Mouse (Mus musculus) lung, postnatal 10 days (tissue): ENCODE results near the gene Sema5b.

Experiments used
- DNase-seq: peaks from one replicate; pipeline ENCODE4 v3.0.0; 2021

Sema5b gene

GRCm38 (mm10) chr16:35648862-35649261, 107.9 kb downstream of the Sema5b start:
- DNase-seq = no peak

DNA sequence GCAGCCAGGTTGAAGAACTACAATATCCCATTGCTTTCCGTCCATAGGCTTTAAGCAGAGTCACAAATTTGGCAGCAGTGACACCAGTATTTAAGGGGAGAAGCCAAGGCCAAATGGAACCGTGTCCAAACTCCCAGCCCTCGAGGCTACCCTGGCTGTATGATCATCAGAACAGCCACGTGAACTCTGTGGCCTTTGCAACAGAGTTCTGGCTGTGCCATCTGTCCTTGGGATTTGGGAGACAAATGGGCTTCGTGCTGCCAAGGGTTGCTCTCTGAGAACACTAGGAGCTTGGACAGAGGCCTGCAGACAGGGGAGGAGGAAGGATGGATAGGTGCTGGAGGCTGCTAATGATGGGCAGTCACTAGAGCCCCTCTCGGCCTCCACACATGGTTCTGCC, 111.3 kb downstream of the Sema5b start:
- no peak for DNase-seq

DNA sequence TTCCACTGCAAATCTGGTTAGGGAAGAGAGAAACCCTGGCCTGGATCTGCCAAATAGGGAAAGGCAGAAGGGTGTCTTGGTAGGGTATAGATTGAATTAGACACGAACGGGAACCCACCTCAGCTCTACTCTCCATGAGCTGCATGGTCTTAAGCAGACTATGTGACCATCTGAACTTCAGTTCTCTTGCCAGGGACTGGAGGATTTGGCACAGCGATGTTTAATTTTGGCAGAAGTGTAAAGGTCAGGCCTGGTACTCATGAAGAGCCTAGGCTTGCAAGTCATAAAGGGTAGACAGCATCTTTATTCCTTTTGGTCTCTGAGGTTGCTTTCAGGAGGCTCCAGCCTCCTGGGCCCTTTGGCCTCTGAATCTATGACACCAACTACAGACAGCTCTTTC, 111.8 kb downstream of the Sema5b start:
- DNase-seq = no peak

DNA sequence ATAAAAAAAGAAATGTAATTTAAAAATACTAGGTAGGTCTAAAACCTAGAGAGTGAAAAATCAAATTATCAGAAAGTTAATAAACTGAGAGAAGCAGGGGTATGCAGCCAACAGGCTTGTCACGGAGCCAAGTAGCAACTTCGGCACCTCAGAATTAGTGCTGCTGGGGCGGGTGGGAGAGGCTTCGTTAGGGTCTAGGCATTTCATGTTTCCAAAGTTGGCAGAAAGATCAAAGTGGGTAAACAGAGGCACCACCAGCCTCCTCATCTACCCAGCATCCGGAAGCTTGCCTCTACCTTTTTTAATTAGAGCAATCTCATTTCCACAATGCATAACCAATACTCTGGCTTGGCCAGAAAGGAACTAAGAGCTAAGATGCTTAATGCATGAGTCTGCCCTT, 113.0 kb downstream of the Sema5b start:
- no peak for DNase-seq

- DNase-seq = no peak
These were observed 119.3 kb downstream of the Sema5b start for GRCm38 (mm10) chr16:35660222-35660621.

GRCm38 (mm10) chr16:35663831-35664414, 123.0 kb downstream of the Sema5b start:
- DNase-seq = no peak

DNA sequence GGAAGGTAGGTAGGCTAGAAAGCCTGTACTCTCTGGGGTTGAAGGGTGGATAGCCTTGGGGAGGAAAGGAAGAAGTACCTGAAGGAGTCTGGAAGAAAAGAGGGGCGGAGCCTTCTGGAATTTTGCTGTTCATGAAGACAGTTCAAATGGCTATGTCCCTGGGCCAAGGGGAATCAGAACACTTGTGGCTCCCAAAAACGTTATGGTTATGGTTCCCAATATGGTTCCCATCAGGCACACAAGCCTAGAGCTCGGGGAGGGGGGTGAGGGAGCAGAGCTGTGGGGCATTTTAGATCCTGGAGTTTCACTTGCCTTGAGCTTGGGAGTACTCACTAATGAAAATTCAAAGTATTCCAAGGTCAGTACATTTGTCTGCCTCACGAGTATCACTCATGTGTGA, 123.9 kb downstream of the Sema5b start:
- no peak for DNase-seq

GRCm38 (mm10) chr16:35677511-35678113, 136.7 kb downstream of the Sema5b start:
- DNase-seq = no peak

DNA sequence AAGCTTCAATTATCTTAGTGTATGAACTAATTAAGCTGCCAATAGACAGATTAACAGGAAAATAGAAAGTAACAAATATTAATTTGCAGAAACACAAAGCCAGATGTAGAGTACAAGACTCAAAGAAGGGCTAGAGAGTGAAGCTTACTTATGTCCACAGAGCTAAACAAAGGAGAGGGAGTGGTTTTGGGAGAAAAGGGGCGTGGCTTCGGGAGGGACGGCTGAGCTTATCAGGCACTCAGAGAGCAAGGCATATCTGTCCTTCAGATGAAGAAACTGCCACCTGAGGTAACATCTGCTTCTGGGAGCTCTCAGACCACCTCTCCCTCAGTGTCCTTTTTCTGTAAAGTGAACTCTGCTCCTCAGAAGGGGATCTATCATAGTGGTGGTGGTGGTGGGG, 137.5 kb downstream of the Sema5b start:
- no peak for DNase-seq

DNA sequence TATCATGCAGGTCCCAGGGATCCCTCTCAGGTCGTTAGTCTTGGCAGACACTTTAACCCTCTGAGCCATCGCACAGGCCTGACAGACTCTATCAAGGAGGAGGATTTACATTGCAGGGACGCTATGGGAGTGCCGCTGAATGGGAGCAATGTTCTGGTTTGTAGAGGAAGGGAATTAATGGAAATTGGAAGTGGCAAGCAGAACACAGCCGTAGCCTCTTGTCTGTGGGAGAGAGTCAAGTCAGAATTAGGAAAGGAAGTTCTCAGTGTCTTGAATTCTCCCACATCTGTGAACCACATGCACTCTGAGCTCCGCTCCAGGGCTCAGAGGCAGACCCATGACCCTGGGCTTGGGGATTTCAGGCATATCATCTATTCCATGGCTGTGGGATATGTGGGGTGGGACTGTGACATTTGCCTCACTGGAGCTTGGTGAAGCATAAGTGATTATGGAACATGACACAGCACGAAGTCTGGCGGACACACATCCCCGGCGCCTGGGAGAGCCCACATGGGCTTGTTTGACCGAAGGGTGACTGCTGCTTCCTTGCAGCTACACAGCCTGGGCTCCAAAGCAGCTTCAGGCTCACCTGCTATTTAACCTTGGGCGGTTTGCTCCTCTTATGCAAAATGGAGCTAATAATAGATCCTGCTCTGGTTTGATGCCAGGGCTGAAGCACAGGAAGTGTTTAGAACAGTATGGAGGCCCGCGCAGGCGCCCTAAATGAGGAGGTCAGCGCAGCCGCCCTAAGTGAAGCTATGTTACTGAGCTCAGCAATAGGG, 140.6 kb downstream of the Sema5b start:
- DNase-seq = no peak

GRCm38 (mm10) chr16:35685027-35685426, 144.1 kb downstream of the Sema5b start:
- no peak for DNase-seq

GRCm38 (mm10) chr16:35686491-35686890, 145.5 kb downstream of the Sema5b start:
- DNase-seq = peak; percentile 22

GRCm38 (mm10) chr16:35691606-35692005, 150.7 kb downstream of the Sema5b start:
- DNase-seq = peak; percentile 19

GRCm38 (mm10) chr16:35694250-35694846, 153.4 kb downstream of the Sema5b start:
- no peak for DNase-seq

DNA sequence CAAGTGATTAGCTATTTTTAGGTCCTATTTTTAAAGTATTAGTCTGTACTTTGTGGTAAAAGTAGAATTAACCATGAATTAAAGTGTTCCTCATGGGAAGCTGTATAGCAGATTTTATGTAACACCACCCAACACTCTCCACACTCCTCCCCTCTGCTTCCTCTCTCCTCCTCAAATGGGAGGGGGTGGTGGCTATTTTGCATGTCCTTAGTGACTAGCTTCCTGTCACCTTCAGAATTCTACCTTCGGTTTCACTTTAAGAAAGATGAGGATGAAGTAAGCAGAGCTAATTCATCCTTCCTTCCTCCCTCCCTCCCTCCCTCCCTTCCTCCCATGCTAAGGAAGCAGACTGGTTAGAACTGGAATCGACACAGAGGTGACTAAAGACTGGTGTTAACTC, 155.2 kb downstream of the Sema5b start:
- DNase-seq = no peak

DNA sequence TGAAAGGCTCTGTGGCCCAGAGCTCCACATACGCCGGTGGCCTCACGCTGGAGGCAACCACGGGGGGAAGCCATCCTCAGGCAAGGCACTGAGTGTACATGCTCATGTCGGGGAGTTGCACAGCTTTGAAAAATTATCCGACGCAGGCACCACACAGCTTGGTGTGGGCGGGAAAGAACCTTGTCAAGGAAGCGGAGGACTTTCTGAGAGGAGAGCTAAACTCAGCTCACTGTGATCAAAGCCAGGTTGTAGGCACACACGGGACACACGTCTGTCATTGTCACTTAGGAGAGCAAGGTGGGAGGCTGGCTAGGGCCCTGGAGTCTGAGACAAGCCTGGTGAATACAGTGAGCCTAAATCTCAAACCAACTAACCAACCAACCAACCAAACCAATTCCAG, 160.9 kb downstream of the Sema5b start:
- DNase-seq = no peak

GRCm38 (mm10) chr16:35703763-35704679, 163.1 kb downstream of the Sema5b start:
- DNase-seq = no peak

DNA sequence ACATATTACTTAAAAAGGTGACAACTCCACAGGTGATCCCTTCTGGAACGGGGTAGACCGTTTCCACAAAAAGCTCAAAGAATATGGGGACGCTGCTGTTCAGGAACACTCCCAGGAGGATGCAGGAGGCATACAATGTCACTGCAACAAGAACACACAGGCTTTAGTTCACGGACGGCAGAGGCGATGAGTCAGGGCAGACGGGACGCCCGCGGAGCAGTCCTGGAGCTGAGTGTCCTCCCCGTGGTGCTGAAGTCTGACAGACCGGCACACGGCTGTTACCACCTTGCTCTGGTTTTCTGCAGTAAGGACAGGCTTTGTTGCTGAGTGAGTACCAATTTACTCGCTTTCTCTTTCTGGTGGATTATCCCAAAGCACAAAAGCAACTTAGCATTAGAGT, 163.9 kb downstream of the Sema5b start:
- DNase-seq = no peak

- DNase-seq = no peak
These were observed 166.1 kb downstream of the Sema5b start for GRCm38 (mm10) chr16:35707004-35707403.

DNA sequence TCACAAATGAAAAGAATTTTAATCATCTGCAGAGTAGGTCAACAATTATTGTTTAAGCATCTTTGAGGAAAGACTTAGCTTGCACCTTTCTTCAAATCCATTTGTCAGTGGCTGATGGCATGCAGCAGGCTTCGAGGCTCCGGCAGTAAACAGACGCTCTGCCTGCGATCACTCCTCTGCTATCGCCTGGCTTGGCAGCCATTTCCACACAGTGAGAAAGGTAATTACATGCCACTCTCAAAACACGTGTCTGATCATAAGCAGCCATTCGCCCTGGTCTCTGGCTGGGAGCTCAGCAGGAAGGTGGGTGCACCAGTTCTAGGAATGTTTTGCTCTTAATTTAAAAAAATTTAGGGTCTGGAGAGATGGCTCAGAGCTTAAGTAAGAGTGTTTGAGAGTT, 170.1 kb downstream of the Sema5b start:
- no peak for DNase-seq

DNA sequence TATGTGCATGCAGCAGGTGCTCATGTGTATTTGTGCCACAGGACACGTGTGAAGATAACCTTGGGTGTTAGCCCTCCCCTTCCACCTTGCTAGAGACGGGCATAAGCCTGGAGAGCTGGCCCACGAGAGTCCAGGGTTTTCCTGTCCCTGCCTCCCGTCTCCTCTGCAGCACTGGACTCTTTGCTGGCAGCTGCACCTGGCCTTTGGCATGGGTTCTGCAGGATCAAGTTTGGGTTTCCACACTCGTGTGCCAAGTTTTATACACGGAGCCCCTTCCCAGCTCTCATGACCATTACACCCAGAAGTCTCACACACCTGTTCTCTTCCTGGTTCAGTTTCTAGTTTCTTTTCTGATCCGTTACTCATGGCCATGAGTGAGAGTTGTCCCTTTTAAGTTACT, 172.7 kb downstream of the Sema5b start:
- no peak for DNase-seq
